Mouse (Mus musculus): ENCODE results near the gene Mrps12. TPM values are rescaled to one million over a fixed set of nuclear protein-coding genes. Genes with fewer than 3 reads are reported as not detected.

The Mrps12 gene
- total RNA-seq (2023), result 10 to 100 TPM; 19.5 to 24.8 TPM

DNA sequence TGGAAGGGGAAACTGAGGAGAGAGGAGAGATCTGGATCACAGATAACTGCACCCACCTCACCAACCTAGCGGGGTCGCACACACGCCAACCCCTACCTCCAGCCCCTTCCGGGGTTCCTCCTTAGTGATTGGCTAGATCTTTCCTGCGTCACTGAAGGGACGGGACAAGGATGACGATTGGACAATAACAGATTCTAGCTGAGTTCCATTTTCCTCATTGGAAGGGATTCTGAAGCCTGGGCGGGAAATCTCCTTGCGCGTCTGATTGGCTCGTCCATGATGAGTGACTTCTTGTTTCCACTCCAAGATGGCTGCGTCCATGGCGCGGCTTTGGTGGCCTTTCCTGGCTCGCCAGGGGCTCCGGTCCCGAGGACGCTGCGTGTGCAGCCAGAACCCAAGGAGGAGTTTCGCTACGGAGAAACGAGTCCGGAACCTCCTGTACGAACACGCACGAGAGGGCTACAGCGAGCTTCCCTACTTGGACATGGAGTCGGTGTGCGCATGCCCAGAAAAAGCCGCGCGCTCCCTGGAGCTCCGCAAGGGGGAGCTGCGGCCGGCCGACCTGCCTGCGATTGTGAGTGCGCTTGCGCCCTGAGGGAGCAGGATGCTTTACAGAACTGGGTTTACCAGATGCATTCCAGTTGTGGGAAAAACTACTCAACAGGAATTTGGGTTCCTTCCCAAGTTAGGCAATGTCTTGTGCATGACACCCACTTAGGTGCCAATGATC lies at the start of gene Mrps12, which contains the start of gene Sars2:
Gene Mrps12 (minus strand): TSS at position 112 of the 730 bp plus-strand sequence.
Gene Sars2 (plus strand): TSS at position 284 of the 730 bp plus-strand sequence.

DNA sequence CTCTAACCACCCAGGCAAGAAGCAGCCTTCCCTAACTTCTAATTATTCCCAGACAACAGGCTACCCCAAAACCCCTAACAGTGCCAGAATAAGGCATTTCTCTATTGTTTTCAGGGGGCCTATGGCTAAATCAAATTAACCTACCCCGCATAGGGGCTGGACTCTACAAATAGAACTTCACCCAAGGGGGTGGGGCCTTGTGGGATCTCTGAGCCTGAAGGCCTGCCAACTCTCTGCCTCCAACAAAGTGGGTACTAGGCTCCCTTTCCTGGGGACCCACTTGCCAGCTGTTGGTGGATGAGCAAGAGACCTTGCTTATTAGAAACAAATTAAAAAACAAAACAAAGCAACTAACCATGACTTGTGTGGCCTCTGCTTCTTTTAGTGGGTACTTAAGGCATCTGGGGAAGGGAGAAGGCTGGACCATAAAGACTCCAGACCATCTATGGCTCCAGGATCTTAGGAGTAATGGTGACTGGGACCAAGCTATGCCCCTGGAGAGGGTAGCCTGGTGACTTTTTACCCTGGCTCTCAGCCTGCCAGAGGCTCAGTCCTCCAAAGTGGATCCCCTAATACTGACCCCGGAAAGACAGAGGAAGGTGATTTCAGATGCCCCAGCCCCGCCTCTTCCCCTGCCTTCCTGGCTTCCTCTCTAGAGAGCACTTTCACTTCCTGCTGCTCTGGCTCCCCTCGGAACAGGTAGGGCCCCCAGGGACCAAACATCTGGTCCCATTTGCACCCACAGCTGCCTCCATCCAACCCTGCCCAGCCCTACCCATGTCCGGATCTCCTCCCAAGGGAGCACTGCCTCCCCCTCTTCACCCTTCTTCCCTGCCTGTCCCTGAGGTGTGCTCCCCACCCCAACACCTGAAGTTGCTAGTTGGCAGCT lies 46.9 kb upstream of the Mrps12 start, which contains the start of gene Rinl:
Gene Rinl (plus strand): TSS at position 663 of the 889 bp plus-strand sequence.

DNA sequence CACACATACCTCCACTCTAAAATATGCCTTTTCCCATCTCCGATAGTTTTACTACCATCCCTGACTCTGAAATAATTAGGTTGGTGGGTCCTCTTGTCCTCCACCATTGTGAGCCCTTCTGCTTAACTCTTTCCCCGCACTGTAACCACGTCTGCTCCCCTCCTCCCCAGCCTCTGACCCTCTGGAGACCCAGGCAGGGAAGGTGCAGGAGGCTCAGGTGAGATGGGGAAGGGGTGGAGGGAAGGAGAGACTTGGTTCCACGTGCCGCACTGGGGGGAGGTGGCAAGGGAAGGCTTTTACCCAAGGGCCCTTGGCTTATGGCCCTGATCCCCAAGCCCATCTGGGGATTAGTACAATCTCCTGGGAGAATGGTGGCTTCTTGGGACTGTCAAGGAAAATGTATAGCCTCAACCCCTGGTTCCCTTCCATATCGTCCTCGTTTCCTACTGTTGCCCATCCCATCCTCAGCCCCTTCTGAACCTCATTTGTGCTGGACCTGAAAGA lies 25.9 kb upstream of the Mrps12 start, which contains the start of gene Nfkbib:
Gene Nfkbib (minus strand): TSS at position 51 of the 504 bp plus-strand sequence.

DNA sequence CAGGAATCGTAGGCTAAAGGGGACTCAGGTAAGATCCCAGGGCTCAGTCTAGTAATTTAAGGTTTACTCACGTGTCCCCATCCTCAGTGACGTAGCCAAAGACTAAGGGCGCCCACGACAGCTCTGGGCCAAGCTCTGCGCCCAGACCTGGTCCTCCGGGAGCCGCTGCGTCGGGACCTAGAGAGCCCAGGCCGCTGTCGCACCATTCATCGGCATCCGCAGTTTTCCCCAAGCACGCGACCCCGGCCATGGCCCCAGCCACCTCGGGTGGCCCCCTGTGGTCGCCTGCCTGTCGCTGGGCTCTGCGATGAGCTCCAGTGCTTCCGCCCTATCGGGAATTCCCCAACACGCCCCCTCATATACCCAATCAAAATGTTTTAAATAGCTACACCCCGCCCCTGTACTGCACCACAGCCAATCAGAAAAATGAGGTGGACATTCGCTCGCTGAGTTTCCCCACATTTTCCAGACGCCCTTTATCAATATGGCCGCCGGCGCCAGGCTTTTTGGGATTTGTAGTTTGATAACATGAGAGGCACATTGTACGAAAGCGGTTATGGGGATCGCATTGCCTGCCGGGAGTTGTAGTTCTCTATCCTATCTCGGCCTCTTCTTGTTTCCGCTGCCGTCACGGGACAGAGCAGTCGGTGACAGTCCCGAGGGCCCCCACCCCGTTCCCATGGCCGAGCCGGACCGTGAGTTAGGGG lies 24.7 kb upstream of the Mrps12 start, which contains the start of gene Sirt2:
Gene Sirt2 (plus strand): TSS at position 563 of the 707 bp plus-strand sequence.

DNA sequence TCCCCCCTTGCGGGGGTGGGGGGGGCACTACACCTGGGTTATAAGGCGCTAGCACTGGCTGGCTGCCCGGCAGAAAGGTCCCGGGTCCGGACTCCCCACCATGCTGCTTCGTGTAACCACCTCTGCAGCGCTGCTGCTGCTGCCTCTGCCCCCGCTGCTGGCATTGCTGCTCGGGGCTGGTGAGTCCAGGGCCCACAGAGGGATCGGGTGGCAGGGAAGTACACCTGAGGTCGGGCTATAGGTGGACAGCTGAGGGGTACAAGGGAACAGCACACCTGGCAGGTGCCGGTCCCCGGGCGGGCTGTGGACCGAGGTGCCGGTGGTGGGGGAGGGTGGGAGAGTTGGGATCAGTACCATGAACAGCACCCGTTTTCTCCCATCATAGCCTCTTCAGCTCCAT lies 14.5 kb upstream of the Mrps12 start, which contains the start of gene Ccer2:
Gene Ccer2 (plus strand): TSS at position 96 of the 400 bp plus-strand sequence.

DNA sequence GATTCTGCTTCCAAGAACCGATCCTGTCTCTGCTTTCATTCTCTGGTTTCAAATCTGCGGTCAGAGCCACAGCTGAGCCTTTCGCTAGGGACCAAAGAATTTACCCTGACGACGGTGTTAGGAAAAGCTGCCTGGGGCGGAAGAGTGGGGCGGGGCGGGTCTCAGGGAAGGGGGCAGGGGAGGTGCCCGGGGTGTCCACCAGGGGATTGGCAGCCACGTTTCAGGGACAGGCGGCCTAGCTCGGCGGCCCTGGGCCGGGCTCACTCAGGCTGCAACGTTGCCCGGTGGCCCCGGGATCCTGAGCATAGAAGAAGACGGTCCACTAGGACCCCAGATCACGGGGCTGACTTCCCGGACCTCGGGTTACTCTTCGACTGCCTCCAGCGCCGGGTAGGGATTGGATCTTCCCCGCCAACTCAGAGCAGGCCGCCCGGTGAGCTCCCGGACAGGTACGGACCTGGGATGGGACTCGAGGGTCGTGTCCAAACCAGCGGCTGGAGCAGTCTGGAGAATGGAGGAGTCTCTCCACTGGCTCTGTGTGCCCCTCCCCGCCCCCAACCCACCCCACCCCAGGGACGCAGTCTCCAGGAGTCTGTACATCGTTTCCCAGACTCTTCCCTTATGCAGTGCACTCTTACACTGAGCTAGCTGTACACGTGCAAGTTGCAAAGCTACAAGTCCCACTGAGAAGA lies 24.9 kb downstream of the Mrps12 start, which contains the start of gene Fbxo17:
Gene Fbxo17 (plus strand): TSS at position 215 of the 692 bp plus-strand sequence.

DNA sequence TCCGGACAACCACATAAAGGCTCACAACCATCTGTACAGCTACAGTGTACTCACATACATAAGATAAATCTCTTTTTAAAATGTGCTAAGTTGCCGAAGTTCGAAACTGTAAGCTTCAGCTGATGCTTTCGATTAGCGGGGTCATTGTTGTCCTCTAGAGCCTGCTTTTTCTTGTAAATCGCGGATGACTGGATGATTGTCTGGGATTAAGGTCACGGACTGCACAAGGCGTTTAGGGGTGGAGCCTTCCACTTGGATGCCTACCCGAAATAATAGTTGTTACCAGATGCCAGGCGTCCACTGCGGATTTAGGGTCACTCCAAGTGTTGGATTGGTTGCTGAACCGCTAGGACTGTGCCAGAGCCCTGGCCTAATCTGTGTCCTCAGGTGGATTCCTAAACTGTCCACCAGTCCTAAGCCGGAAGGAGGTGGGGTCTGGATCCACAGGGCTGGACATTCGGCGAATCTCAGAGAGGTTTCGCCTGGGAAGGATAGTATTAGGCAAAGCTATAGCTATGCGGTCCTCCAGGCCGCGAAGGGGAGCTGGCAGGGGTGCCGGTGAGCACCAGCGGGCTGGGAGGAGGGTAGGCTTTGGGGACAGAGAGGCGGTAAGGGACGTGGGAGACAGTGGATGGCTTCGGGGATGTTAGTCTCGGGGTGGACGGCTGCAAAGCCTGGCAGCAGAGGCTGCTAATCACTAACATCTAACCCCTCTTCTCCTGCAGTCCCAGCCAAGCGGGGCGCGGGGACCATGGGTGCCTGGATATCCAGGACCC lies 48.9 kb downstream of the Mrps12 start, which contains the start of gene Fbxo27:
Gene Fbxo27 (plus strand): TSS at position 305 of the 776 bp plus-strand sequence.

Other genes with a start within 250 kb of the Mrps12 start
- not detected for gene Ifnl2, start 231.4 kb downstream of the Mrps12 start, total RNA-seq (2023)
- gene Ifnl3, start 219.0 kb downstream of the Mrps12 start, total RNA-seq (2023), result not detected
- gene Sycn, start 200.9 kb downstream of the Mrps12 start, total RNA-seq (2023), result not detected
- gene Nccrp1, start 194.6 kb downstream of the Mrps12 start, total RNA-seq (2023), result not detected
- gene Samd4b, start 143.7 kb downstream of the Mrps12 start, total RNA-seq (2023), result 10 to 100 TPM; 47.2 to 57.8 TPM
- 10 to 100 TPM; 14.4 to 15.6 TPM for gene Pak4, start 143.6 kb downstream of the Mrps12 start, total RNA-seq (2023)
- gene Acp7, start 110.5 kb downstream of the Mrps12 start, total RNA-seq (2023), result not detected
- not detected for gene Fbxo27, start 49.0 kb downstream of the Mrps12 start, total RNA-seq (2023)
- gene Fbxo17, start 25.0 kb downstream of the Mrps12 start, total RNA-seq (2023), result 1 to 10 TPM; 1.5 to 2.5 TPM
- 10 to 100 TPM; 17.5 to 19.0 TPM for gene Sars2, start 172 bp upstream of the Mrps12 start, total RNA-seq (2023)
- not detected for gene Ccer2, start 14.4 kb upstream of the Mrps12 start, total RNA-seq (2023)
- 10 to 100 TPM; 75.3 to 81.8 TPM for gene Sirt2, start 24.9 kb upstream of the Mrps12 start, total RNA-seq (2023)
- gene Nfkbib, start 25.7 kb upstream of the Mrps12 start, total RNA-seq (2023), result 10 to 100 TPM; 70.4 to 78.1 TPM
- 1 to 10 TPM; 9.6 to 9.7 TPM for gene Rinl, start 47.1 kb upstream of the Mrps12 start, total RNA-seq (2023)
- gene Hnrnpl, start 66.7 kb upstream of the Mrps12 start, total RNA-seq (2023), result 100 to 1,000 TPM; 592 to 659 TPM
- gene Ech1, start 83.4 kb upstream of the Mrps12 start, total RNA-seq (2023), result 10 to 100 TPM; 58.4 to 61.7 TPM
- gene Lgals4, start 92.0 kb upstream of the Mrps12 start, total RNA-seq (2023), result 10 to 100 TPM; 17.2 to 19.6 TPM
- gene Lgals7, start 122.0 kb upstream of the Mrps12 start, total RNA-seq (2023), result not detected
- not detected for gene Capn12, start 139.6 kb upstream of the Mrps12 start, total RNA-seq (2023)
- 100 to 1,000 TPM; 108 to 109 TPM for gene Actn4, start 220.5 kb upstream of the Mrps12 start, total RNA-seq (2023)
- gene Eif3k, start 240.0 kb upstream of the Mrps12 start, total RNA-seq (2023), result 100 to 1,000 TPM; 267 to 290 TPM
- gene Map4k1, start 240.2 kb upstream of the Mrps12 start, total RNA-seq (2023), result 100 to 1,000 TPM; 344 to 379 TPM

Measured in B cell, adult 67 days (primary cell).